In the genomic region with DNA sequence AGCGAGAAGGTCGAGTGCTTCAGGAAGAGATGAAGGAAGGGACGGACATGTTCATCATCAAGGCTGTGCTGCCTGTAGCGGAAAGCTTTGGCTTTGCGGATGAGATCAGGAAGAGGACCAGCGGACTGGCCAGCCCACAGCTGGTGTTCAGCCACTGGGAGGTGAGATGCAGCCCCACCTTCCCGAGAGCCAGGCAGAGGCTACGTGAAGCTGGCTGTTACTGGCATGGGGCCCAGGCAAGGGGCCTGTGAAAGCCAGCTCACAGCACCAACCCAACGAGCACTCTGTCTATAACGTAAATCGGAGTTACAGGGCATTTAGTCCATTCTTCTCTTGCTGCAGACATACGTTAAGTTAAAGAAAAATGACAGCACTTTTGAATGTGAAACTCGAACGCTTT, we compare ENCODE assay signal across 12 mouse cellular contexts.
DNase-seq lines count a peak whose midpoint lies in the region; ATAC-seq and TF ChIP-seq lines count a peak whose summit lies in the region.
"Had no signal": no experiment of that assay in that cellular context is flagged by ENCODE, and none has a peak within 500 bp of the region (broad histone marks: within the 10 kb centered on the region; RNA-seq: fewer than 3 reads in every experiment).

No protein-coding gene starts in this region.

- H3K4me2 ChIP-seq in midbrain, embryonic 13.5 days (replicated peaks) = no peak overlapping the region
- no peak overlapping the region for H3K4me2 ChIP-seq in midbrain, embryonic 11.5 days
- no peak overlapping the region for H3K4me2 ChIP-seq in midbrain, postnatal 0 days (ENCODE audit: low read depth, low read length, poor library complexity, severe bottlenecking)

- peaks cover 28% of the 10 kb centered on the region for H3K4me1 ChIP-seq in midbrain, embryonic 13.5 days (replicated peaks)
- H3K4me1 ChIP-seq in midbrain, embryonic 11.5 days (ENCODE audit: control insufficient read depth, insufficient read depth, low read length) = peaks cover 2% of the 10 kb centered on the region
- peaks cover 10% of the 10 kb centered on the region; the same call in 1 of the 2 replicates for H3K4me1 ChIP-seq in midbrain, postnatal 0 days (ENCODE audit: insufficient read depth, low read length)

- DNase-seq in adrenal gland, postnatal 14 days = peak; percentile 24
- no peak for DNase-seq in adrenal gland, adult 2 months
- DNase-seq in heart, postnatal 14 days = peak; percentile 14 to 33
- no peak for DNase-seq in heart, adult 9 months (ENCODE audit: low spot score in 2 of 2)
- no peak for DNase-seq in midbrain, embryonic 11.5 days (ENCODE audit: low spot score, missing footprints)
- DNase-seq in midbrain, postnatal 0 days (ENCODE audit: low spot score) = peak; percentile 31
- DNase-seq: cerebellum, adult 11 months; lung, adult 2 months had no signal

- H3K9ac ChIP-seq in midbrain, embryonic 13.5 days (replicated peaks) = no peak overlapping the region
- H3K9ac ChIP-seq in midbrain, embryonic 11.5 days (ENCODE audit: low read length) = no peak overlapping the region
- H3K9ac ChIP-seq in midbrain, postnatal 0 days (replicated peaks; ENCODE audit: low read length, poor library complexity, severe bottlenecking) = no peak overlapping the region

- WGBS in midbrain, embryonic 13.5 days = 56% methylated on average over 14 of the region's 14 CpGs
- 72% methylated on average over 14 of the region's 14 CpGs for WGBS in midbrain, embryonic 11.5 days
- WGBS in midbrain, postnatal 0 days = 36% methylated on average over 14 of the region's 14 CpGs

- H3K27me3 ChIP-seq in midbrain, embryonic 13.5 days = no peaks in the 10 kb centered on the region
- no peaks in the 10 kb centered on the region for H3K27me3 ChIP-seq in midbrain, embryonic 11.5 days (ENCODE audit: control insufficient read depth, insufficient read depth, low read length)
- no peaks in the 10 kb centered on the region for H3K27me3 ChIP-seq in midbrain, postnatal 0 days (ENCODE audit: insufficient read depth, low read length)

- no peak for TF ChIP-seq CTCF in midbrain, postnatal 0 days (IDR thresholded peaks at IDR 0.05)

- H3K27ac ChIP-seq in midbrain, embryonic 13.5 days = 0 out of 2 replicates have a peak overlapping the region, but pooled peaks have one; percentile 51
- H3K27ac ChIP-seq in midbrain, embryonic 11.5 days (ENCODE audit: low read depth, low read length) = no peak overlapping the region
- H3K27ac ChIP-seq in midbrain, postnatal 0 days (ENCODE audit: low read depth, low read length) = no peak overlapping the region
- H3K27ac ChIP-seq: left cerebral cortex, adult 2 months had no signal

- intact Hi-C loops in heart, postnatal 14 days (cut with DNase I) = no loop called here

- H3K9me3 ChIP-seq in midbrain, embryonic 13.5 days = 0 out of 2 replicates have a peak, but pooled peaks cover 4% of the 10 kb centered on the region
- H3K9me3 ChIP-seq in midbrain, embryonic 11.5 days (ENCODE audit: control insufficient read depth, low read length) = no peaks in the 10 kb centered on the region; the same call in 1 of the 2 replicates
- no peaks in the 10 kb centered on the region for H3K9me3 ChIP-seq in midbrain, postnatal 0 days (ENCODE audit: low read length)
- H3K9me3 ChIP-seq: G1E had no signal

- no peak for ATAC-seq in midbrain, embryonic 13.5 days
- no peak for ATAC-seq in midbrain, embryonic 11.5 days (ENCODE audit: low FRiP score)
- no peak for ATAC-seq in midbrain, postnatal 0 days (ENCODE audit: low FRiP score)
- ATAC-seq in frontal cortex, adult (ENCODE audit: low TSS enrichment) = no peak

- peaks cover 4% of the 10 kb centered on the region; the same call in 1 of the 2 replicates for H3K36me3 ChIP-seq in midbrain, embryonic 13.5 days
- H3K36me3 ChIP-seq in midbrain, embryonic 11.5 days (ENCODE audit: control insufficient read depth, insufficient read depth, low read length) = peaks cover 2% of the 10 kb centered on the region; the same call in 1 of the 2 replicates
- H3K36me3 ChIP-seq in midbrain, postnatal 0 days (ENCODE audit: insufficient read depth, low read length) = no peaks in the 10 kb centered on the region

- no peak overlapping the region for H3K4me3 ChIP-seq in midbrain, embryonic 13.5 days (replicated peaks)
- H3K4me3 ChIP-seq in midbrain, embryonic 11.5 days (ENCODE audit: low read depth, low read length) = no peak overlapping the region
- H3K4me3 ChIP-seq in midbrain, postnatal 0 days (ENCODE audit: low read depth, low read length) = no peak overlapping the region
- H3K4me3 ChIP-seq: left cerebral cortex, adult 2 months had no signal

Comparison
In these comparisons a context has a peak if more than half of its experiments do, and no peak if none do; other contexts are left out.
1. DNase-seq: peak in adrenal gland, postnatal 14 days (single experiment), heart, postnatal 14 days (2 of 2) and midbrain, postnatal 0 days (single experiment); none in adrenal gland, adult 2 months (single experiment), heart, adult 9 months (0 of 2) and midbrain, embryonic 11.5 days (single experiment).